Mouse (Mus musculus) hindbrain, embryonic 15.5 days (tissue): ENCODE measurements around the gene Zfp217. TPM values are rescaled to one million over a fixed set of nuclear protein-coding genes. Genes with fewer than 3 reads are reported as not detected.
A peak's percentile ranks its signal among the peaks of the same experiment; 100 is the strongest.

ENCODE experiments used
- ATAC-seq: fragments of 200-750 bp; cut with Nextera tagmentation; 2 replicates; pipeline ENCODE4 v1.8.0; 2017; ENCODE audit warnings: low read depth, moderate number of reproducible peaks, moderate TSS enrichment; ENCODE audit not compliant: low FRiP score
- H3K27ac ChIP-seq: fragments of 300-500 bp; sonication (generic); replicated peaks from 2 replicates; pipeline ENCODE4 v1.5.1; 2015; ENCODE audit warnings: mild to moderate bottlenecking, inconsistent platforms
- H3K27me3 ChIP-seq: fragments of 300-500 bp; sonication (generic); 2 replicates; pipeline ENCODE4 v1.6.1; 2015; ENCODE audit warnings: control low read depth, inconsistent platforms
- H3K36me3 ChIP-seq: fragments of 300-500 bp; sonication (generic); 2 replicates; pipeline ENCODE4 v1.6.1; 2015; ENCODE audit warnings: control low read depth, inconsistent platforms
- H3K4me1 ChIP-seq: fragments of 300-500 bp; sonication (generic); replicated peaks from 2 replicates; pipeline ENCODE4 v1.6.1; 2015; ENCODE audit warnings: control low read depth, inconsistent platforms
- H3K4me2 ChIP-seq: fragments of 300-500 bp; sonication (generic); 2 replicates; pipeline ENCODE4 v1.6.1; 2015; ENCODE audit warnings: moderate library complexity, mild to moderate bottlenecking, inconsistent platforms
- H3K4me3 ChIP-seq: fragments of 300-500 bp; sonication (generic); 2 replicates; pipeline ENCODE4 v1.5.1; 2015; ENCODE audit warnings: mild to moderate bottlenecking, inconsistent platforms
- H3K9ac ChIP-seq: fragments of 300-500 bp; sonication (generic); 2 replicates; pipeline ENCODE4 v1.6.1; 2015; ENCODE audit warnings: inconsistent platforms
- H3K9me3 ChIP-seq: fragments of 300-500 bp; sonication (generic); 2 replicates; pipeline ENCODE4 v1.6.1; 2016; ENCODE audit warnings: control low read depth, inconsistent platforms
- WGBS: fragments of 180-500 bp; shearing (Covaris S2); methylation state at CpG from one replicate; pipeline ENCODE4 v1.1.7; 2015; 5-methylcytosine and 5-hydroxymethylcytosine counted together
- polyA plus RNA-seq: library from polyadenylated mRNA; unstranded; fragments of >200 nt; fragmentation: Nextera tagmentation; extraction: Ambion mirVana; gene quantifications from 2 replicates; pipeline ENCODE4 v1.2.1, GENCODE M21; 2015

Zfp217 gene
- polyA plus RNA-seq, 1 experiment from 2014 or later: 1.7 TPM

DNA sequence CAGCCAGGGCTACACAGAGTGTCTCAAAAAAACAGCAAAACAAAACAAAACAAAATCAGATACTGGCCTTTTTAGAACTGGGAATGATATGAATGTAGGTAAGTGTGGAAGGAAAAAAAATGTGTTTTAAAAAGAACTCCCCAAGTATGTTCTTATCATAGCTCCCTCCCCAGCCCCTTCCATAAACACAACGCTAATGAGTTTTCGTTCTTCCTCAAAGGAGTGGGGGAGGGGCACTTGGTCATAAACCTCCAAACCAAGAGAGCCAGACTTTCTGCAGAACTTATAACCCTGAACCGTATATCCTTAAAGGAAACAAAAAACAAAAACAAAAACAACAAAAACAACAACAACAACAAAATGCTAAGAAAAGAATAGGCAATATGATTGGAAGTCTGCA lies 4.0 kb downstream of the Zfp217 start:
- ATAC-seq: no peak

DNA sequence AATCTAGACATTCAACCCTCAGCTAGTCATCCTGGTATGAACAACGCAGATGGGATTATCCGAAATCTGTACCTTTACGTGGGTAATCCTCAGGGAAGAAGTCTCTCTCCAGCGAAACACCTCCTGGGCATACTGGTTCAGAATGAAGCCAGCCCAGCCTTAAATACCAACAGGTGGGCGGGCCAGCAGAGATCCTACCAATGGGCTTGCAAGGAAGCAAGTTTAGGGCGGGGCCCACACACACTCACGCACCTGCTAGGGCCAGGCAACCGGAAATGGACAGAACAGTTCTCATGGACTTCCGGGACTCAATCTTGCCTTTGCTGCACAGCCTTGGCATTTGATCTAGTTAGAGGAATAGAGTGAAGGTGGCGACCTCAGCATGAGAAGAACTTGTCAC lies 5.4 kb downstream of the Zfp217 start:
- H3K27me3 ChIP-seq: no peaks in the 10 kb centered on the region
- no peaks in the 10 kb centered on the region for H3K4me1 ChIP-seq
- 91% methylated on average over 10 of the region's 10 CpGs for WGBS
- no peak overlapping the region for H3K9ac ChIP-seq
- H3K36me3 ChIP-seq: no peaks in the 10 kb centered on the region
- no peak overlapping the region for H3K27ac ChIP-seq
- H3K4me3 ChIP-seq: no peak overlapping the region
- H3K9me3 ChIP-seq: no peaks in the 10 kb centered on the region
- ATAC-seq: no peak
- H3K4me2 ChIP-seq: no peak overlapping the region

More for the DNA sequence above, 4.0 kb downstream of the Zfp217 start:
- Histone ChIP-seq H3K27me3 (no peaks in the 10 kb centered on the region), H3K4me2 (no peak overlapping the region), H3K9ac (no peak overlapping the region), H3K4me1 (no peaks in the 10 kb centered on the region), H3K36me3 (no peaks in the 10 kb centered on the region), H3K27ac (no peak overlapping the region), H3K4me3 (no peak overlapping the region), H3K9me3 (no peaks in the 10 kb centered on the region)
- 40% methylated on average over 3 of the region's 3 CpGs for WGBS

DNA sequence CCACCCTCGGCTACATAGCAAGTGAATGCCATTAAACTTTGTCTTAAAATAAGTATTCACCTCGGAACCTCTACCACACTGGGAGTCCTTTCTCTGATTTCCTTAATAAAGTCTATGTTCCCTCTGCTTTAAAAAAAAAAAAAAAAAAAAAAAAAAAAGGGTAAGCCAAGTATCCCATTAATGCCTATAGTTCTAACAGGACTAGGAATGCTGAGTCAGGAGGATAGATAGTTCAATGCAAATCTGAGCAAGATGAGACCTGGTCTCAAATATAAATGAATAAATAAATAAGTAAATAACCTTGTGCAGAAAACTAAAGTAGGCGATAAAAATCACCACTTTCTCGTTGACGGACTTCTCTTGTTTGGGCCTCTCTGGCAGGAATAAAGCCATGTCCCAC lies 6.4 kb downstream of the Zfp217 start:
- ATAC-seq: no peak
- no peak overlapping the region for H3K9ac ChIP-seq
- 93% methylated on average over 5 of the region's 5 CpGs for WGBS
- H3K36me3 ChIP-seq: no peaks in the 10 kb centered on the region
- no peak overlapping the region for H3K27ac ChIP-seq
- no peak overlapping the region for H3K4me3 ChIP-seq
- no peaks in the 10 kb centered on the region for H3K4me1 ChIP-seq
- no peaks in the 10 kb centered on the region for H3K9me3 ChIP-seq
- H3K27me3 ChIP-seq: no peaks in the 10 kb centered on the region
- H3K4me2 ChIP-seq: no peak overlapping the region

DNA sequence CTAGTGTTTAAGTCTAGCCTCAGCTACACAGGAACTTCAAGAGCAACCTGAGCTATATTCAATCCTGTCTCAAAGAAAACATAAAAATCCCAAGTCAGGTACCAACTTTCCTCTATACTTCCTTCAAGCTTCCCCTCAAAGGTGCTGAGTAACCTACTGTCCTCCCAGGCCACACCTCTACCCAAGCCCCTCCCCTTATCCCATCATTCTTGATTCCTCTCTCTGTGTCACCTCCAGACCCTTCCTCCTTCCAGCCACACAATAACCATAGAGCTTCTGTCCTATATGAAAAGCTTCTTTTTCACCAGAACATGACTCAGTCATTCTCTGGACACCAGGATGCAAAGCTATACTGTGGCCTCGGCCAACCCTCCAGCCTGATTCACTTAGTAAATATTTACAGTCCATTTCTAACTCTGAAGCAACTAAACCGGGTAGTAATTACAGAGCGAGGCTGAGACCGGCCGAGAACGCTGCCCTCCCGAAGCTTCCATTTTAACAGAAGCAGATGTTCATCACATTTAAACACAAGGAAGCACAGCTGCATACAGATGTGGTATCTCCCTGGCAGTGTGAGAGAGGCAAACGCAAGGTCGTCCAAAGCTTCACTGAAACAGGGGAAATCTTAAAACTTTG lies 8.4 kb downstream of the Zfp217 start:
- Histone ChIP-seq H3K4me3 (no peak overlapping the region), H3K27ac (no peak overlapping the region), H3K4me2 (no peak overlapping the region), H3K27me3 (0 out of 2 replicates have a peak, but pooled peaks cover 4% of the 10 kb centered on the region), H3K36me3 (no peaks in the 10 kb centered on the region), H3K9ac (no peak overlapping the region), H3K4me1 (no peaks in the 10 kb centered on the region), H3K9me3 (no peaks in the 10 kb centered on the region)
- 75% methylated on average over 9 of the region's 9 CpGs for WGBS
- ATAC-seq: no peak

DNA sequence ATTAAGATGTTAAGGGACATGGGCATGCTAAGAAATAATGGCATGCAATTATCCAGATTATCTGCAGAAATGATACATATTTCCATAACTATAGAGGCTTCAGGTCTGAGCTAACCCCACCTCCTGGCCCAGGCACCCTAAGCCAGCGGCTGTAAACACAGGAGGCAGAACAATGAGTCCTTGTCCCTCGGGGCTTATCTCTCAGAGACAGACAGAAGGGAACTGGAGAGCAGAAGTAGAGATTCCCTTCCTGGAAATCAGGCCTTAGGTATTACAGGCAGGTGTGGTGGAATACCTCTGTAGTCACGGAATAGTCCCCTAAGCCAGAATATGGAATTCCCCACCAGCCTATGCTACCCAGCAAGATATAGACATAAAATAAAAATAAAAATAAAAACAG lies 11.0 kb downstream of the Zfp217 start:
- no peak for ATAC-seq
- WGBS: 46% methylated on average over 3 of the region's 3 CpGs

DNA sequence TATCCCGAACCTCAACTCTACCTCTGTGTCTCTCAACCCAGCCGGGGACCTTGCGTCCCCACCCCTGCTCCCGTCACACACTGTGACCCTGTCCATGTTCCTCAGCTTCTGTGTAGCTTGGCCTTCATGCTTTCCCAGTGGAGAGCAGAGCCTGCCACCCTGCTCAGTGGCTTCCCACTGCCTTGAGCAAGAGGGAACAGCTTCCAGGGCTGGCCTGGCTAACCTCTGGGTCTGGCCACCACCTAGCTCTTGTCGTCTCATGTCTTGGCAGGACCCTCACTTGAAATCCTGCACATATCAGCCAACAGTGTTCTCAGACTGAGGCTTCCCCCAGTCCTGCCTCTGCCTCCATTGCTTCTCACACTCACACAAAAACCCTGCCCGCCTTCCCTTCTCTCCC lies 12.1 kb downstream of the Zfp217 start:
- Histone ChIP-seq H3K4me1 (peaks cover 20% of the 10 kb centered on the region), H3K36me3 (no peaks in the 10 kb centered on the region), H3K9ac (no peak overlapping the region), H3K27me3 (0 out of 2 replicates have a peak, but pooled peaks cover 4% of the 10 kb centered on the region), H3K4me3 (no peak overlapping the region), H3K9me3 (no peaks in the 10 kb centered on the region), H3K27ac (no peak overlapping the region), H3K4me2 (no peak overlapping the region)
- WGBS: 90% methylated on average over 6 of the region's 6 CpGs
- ATAC-seq: no peak

More for the DNA sequence above, 11.0 kb downstream of the Zfp217 start:
- Histone ChIP-seq H3K27ac (no peak overlapping the region), H3K36me3 (no peaks in the 10 kb centered on the region), H3K4me2 (no peak overlapping the region), H3K9me3 (no peaks in the 10 kb centered on the region), H3K27me3 (0 out of 2 replicates have a peak, but pooled peaks cover 4% of the 10 kb centered on the region), H3K9ac (no peak overlapping the region), H3K4me3 (no peak overlapping the region), H3K4me1 (peaks cover 17% of the 10 kb centered on the region)

DNA sequence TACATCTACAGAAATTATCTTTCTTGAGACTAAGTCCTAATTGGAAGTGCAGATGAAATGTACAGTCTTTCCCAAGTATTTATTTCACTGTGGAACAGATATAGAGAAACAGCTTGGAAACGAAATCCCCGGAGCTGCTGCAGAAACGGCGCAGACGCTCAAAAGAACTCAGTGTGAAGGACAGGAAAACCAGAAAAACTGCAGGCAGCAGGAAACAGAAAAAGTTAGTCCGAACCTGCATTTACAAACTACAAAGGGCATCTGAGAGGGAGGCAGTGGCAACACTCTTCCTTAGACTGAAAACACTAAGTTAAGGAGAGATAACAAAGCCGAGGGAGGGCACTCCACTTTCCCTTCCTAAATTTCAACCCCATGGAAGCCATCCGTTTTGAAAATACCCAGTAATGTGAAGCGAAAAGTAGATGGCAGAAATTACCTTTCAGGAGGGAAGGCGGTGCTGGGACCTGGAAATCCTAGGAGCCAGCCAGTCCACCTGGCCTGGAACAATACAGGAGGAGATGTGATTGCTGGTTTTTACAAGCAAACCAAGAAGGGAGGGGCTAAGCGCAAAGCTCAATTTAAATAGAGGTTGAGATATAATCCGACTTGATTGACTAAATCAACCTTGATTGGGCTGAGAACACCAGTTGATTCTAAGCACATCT lies 13.7 kb downstream of the Zfp217 start:
- Histone ChIP-seq H3K27me3 (0 out of 2 replicates have a peak, but pooled peaks cover 4% of the 10 kb centered on the region), H3K9me3 (no peaks in the 10 kb centered on the region), H3K4me3 (peak overlapping the region; percentile 35; the same call in 1 of the 2 replicates), H3K36me3 (no peaks in the 10 kb centered on the region), H3K4me1 (peaks cover 29% of the 10 kb centered on the region), H3K4me2 (peak overlapping the region; percentile 80), H3K27ac (no peak overlapping the region), H3K9ac (peak overlapping the region; percentile 14; the same call in 1 of the 2 replicates)
- no peak for ATAC-seq
- WGBS: 18% methylated on average over 12 of the region's 12 CpGs

DNA sequence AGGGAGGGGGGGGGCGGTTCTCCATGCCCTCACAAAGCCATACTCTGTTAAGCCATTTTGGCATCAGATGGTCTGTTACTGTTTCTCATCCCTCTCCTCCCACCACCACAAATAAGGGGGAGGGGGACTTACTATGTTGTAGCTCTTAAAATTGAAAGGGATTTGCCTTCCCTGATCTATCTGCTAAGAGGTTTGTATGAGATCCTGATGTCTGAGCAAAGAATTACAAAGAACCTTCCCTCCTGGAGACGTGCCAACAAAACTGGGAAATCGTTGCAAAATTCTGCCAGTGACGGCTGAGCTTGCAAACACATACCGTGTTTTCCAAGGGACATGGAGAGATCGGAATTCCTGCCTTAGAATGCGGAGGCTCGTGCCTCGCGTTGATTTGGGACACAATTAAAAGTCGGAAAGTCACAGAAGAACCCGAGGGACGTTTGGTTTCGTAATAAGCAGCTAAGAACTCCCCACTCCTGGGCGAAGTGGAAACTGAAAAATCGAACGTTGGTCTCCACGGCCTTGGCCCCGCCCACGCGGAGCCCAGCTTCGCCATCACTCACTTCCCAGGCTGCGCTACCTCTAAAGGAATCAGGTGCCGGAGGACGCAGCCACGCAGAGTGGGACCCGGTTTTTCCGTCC lies 14.7 kb downstream of the Zfp217 start:
- H3K27ac ChIP-seq: peak overlapping the region; percentile 50
- ATAC-seq: peak; percentile 23; the same call in 1 of the 2 replicates
- peak overlapping the region; percentile 80 for H3K4me2 ChIP-seq
- H3K36me3 ChIP-seq: no peaks in the 10 kb centered on the region
- under 1% methylated on average over 28 of the region's 28 CpGs for WGBS
- H3K4me3 ChIP-seq: peak overlapping the region; percentile 35
- peak overlapping the region; percentile 36 for H3K9ac ChIP-seq
- 0 out of 2 replicates have a peak, but pooled peaks cover 4% of the 10 kb centered on the region for H3K27me3 ChIP-seq
- H3K4me1 ChIP-seq: peaks cover 34% of the 10 kb centered on the region
- H3K9me3 ChIP-seq: no peaks in the 10 kb centered on the region

DNA sequence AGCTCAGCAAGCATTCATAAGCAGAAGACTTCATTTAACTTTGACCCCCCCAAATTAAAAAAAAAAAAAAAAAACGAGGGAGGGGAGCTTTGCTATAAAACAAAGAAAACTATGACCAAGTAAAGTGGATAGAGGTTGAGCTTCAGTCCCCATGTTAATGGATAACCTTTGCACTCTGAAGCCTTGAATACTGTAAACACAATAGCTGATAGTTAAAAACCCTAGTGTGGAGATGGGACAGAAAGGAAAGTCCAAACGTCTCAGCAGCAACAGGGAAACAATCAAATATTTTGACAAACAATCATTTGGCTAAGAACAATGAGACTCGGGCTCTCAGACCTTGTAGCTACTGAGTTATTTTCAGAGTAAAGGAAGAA lies 15.2 kb downstream of the Zfp217 start:
- Histone ChIP-seq H3K4me3 (peak overlapping the region; percentile 35), H3K4me2 (peak overlapping the region; percentile 80), H3K9ac (peak overlapping the region; percentile 36), H3K27me3 (0 out of 2 replicates have a peak, but pooled peaks cover 4% of the 10 kb centered on the region), H3K4me1 (peaks cover 38% of the 10 kb centered on the region), H3K27ac (peak overlapping the region; percentile 50; the same call in 1 of the 2 replicates), H3K36me3 (no peaks in the 10 kb centered on the region), H3K9me3 (no peaks in the 10 kb centered on the region)
- WGBS: 0% methylated on average over 3 of the region's 3 CpGs
- no peak for ATAC-seq

DNA sequence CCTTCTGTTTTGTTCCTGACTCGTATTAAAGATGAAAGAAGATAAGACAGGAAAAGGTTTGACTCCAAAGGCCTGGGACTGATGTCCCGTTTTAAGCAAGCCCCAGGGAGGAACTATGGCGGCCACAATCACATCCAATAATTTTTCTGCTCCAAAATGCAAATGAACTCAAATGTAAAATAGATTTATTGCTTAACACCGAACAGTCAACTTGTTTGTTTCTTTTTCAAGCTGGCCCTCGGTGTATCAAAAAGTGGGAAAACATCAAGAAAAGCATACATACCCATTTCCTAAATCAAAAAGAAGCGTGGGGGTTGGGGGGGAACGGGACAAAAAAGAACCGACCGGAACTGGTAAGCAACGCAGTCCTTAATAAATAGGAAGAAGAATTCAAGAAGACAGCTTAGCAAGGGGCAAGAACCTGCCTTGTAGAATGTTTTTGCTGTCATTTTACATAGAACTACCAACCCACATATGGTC lies 15.9 kb downstream of the Zfp217 start:
- no peak for ATAC-seq

DNA sequence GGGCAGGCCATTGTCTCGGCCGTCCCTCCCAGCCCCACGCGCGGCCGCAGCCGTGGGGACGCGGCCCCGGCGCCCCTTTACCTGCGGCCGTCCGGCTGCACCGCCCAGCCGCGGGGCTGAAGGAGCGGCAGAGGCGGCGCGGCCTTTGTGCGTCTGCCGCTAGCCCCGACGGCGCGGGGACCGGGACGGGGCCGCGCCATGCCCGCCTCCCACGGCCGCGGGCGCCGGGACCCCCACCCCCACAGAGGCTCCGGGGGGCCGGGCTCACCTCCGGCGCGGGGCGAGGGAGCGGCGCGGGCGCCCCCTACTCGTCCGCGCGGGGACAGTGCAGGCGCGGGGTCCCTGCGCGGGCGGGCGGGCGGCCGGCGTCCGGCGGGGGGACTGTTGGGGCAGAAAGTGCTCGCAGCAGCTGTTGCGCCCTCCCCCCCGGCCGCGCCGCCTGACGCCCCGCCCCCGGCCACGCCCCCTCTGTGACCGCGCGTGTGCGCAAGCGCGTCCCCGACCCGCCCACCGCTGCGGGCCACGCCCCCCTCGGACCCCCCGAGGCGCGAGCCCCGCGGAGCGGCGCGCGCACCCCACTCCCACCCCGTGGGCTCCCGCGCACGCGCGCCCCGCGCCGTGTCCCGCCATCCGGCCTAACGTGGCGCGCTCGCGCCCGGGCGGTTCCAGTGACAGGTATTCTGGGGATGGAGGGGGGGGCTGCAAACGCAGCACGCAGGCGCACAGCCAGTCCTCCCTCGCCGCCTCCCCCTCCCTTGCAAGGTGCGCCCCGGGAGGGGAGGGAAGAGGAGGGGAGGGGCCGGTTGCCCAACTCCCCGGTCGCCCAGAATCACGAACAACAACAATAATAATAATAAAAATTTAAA lies 16.9 kb downstream of the Zfp217 start:
- H3K4me1 ChIP-seq: peaks cover 46% of the 10 kb centered on the region

More for the DNA sequence above, 15.9 kb downstream of the Zfp217 start:
- WGBS: 3% methylated on average over 10 of the region's 10 CpGs
- Histone ChIP-seq H3K27ac (peak overlapping the region; percentile 37; the same call in 1 of the 2 replicates), H3K4me3 (peak overlapping the region; percentile 83), H3K9me3 (no peaks in the 10 kb centered on the region), H3K9ac (no peak overlapping the region; the same call in 1 of the 2 replicates), H3K4me1 (peaks cover 45% of the 10 kb centered on the region), H3K4me2 (peak overlapping the region; percentile 80), H3K36me3 (no peaks in the 10 kb centered on the region), H3K27me3 (0 out of 2 replicates have a peak, but pooled peaks cover 4% of the 10 kb centered on the region)

More for the DNA sequence above, 16.9 kb downstream of the Zfp217 start:
- H3K4me2 ChIP-seq: peak overlapping the region; percentile 80
- ATAC-seq: peak; percentile 89
- H3K27ac ChIP-seq: peak overlapping the region; percentile 84
- peak overlapping the region; percentile 83 for H3K4me3 ChIP-seq
- 2% methylated on average over 21 of the region's 122 CpGs for WGBS
- H3K9ac ChIP-seq: peak overlapping the region; percentile 78
- H3K27me3 ChIP-seq: 0 out of 2 replicates have a peak, but pooled peaks cover 4% of the 10 kb centered on the region
- no peaks in the 10 kb centered on the region for H3K9me3 ChIP-seq
- no peaks in the 10 kb centered on the region for H3K36me3 ChIP-seq
